Mouse (Mus musculus) forebrain, embryonic 13.5 days (tissue): ENCODE results near the gene Mta2. TPM values are rescaled to one million over a fixed set of nuclear protein-coding genes. Genes with fewer than 3 reads are reported as not detected.

ENCODE experiments used
- ATAC-seq: fragments of 200-750 bp; cut with Nextera tagmentation; 2 replicates; pipeline ENCODE4 v1.8.0; 2017
- H3K27ac ChIP-seq: fragments of 300-500 bp; sonication (generic); 2 replicates; pipeline ENCODE4 v1.5.1; 2015; ENCODE audit warnings: inconsistent platforms, mild to moderate bottlenecking, moderate library complexity
- H3K27me3 ChIP-seq: fragments of 300-500 bp; sonication (generic); 2 replicates; pipeline ENCODE4 v1.6.1; 2015; ENCODE audit warnings: mild to moderate bottlenecking, inconsistent platforms
- H3K36me3 ChIP-seq: fragments of 300-500 bp; sonication (generic); 2 replicates; pipeline ENCODE4 v1.6.1; 2015; ENCODE audit warnings: mild to moderate bottlenecking, inconsistent platforms; ENCODE audit not compliant: poor library complexity, severe bottlenecking
- H3K4me1 ChIP-seq: fragments of 300-500 bp; sonication (generic); 2 replicates; pipeline ENCODE4 v1.6.1; 2015; ENCODE audit warnings: inconsistent platforms
- H3K4me2 ChIP-seq: fragments of 300-500 bp; sonication (generic); 2 replicates; pipeline ENCODE4 v1.6.1; 2015; ENCODE audit warnings: inconsistent platforms, mild to moderate bottlenecking, moderate library complexity
- H3K4me3 ChIP-seq: fragments of 300-500 bp; sonication (generic); 2 replicates; pipeline ENCODE4 v1.5.1; 2015; ENCODE audit warnings: mild to moderate bottlenecking, inconsistent platforms
- H3K9ac ChIP-seq: fragments of 300-500 bp; sonication (generic); 2 replicates; pipeline ENCODE4 v1.6.1; 2015; ENCODE audit warnings: mild to moderate bottlenecking, inconsistent platforms
- H3K9me3 ChIP-seq: fragments of 300-500 bp; sonication (generic); replicated peaks from 2 replicates; pipeline ENCODE4 v1.6.1; 2016; ENCODE audit warnings: inconsistent platforms
- WGBS: fragments of 180-500 bp; shearing (Covaris S2); methylation state at CpG from one replicate; pipeline ENCODE4 v1.1.7; 2015; 5-methylcytosine and 5-hydroxymethylcytosine counted together
- polyA plus RNA-seq: library from polyadenylated mRNA; unstranded; fragments of >200 nt; fragmentation: Nextera tagmentation; extraction: Ambion mirVana; gene quantifications from 2 replicates; pipeline ENCODE4 v1.2.1, GENCODE M21; 2015

The Mta2 gene
- polyA plus RNA-seq, 1 experiment from 2014 or later: 178 TPM

GRCm38 (mm10) chr19:8976535-8976934 is 34.9 kb downstream of the Mta2 start:
- H3K4me2 ChIP-seq: no peak overlapping the region
- no peaks in the 10 kb centered on the region for H3K9me3 ChIP-seq
- H3K36me3 ChIP-seq: peaks cover 93% of the 10 kb centered on the region
- H3K4me1 ChIP-seq: peaks cover 11% of the 10 kb centered on the region
- H3K9ac ChIP-seq: no peak overlapping the region
- no peaks in the 10 kb centered on the region for H3K27me3 ChIP-seq
- peak; percentile 66; the same call in 1 of the 2 replicates for ATAC-seq
- H3K4me3 ChIP-seq: no peak overlapping the region
- no peak overlapping the region for H3K27ac ChIP-seq
- 39% methylated on average over 3 of the region's 3 CpGs for WGBS

GRCm38 (mm10) chr19:8980771-8981170 is 39.1 kb downstream of the Mta2 start:
- Histone ChIP-seq H3K36me3 (peaks cover 56% of the 10 kb centered on the region), H3K4me3 (no peak overlapping the region)

GRCm38 (mm10) chr19:8981450-8982168 is 39.9 kb downstream of the Mta2 start:
- no peak overlapping the region for H3K4me3 ChIP-seq
- ATAC-seq: peak; percentile 22
- H3K27ac ChIP-seq: peak overlapping the region; percentile 57
- H3K9me3 ChIP-seq: no peaks in the 10 kb centered on the region
- WGBS: 71% methylated on average over 2 of the region's 2 CpGs
- peaks cover 58% of the 10 kb centered on the region for H3K4me1 ChIP-seq
- no peaks in the 10 kb centered on the region for H3K27me3 ChIP-seq
- peaks cover 48% of the 10 kb centered on the region for H3K36me3 ChIP-seq
- H3K4me2 ChIP-seq: no peak overlapping the region
- H3K9ac ChIP-seq: no peak overlapping the region

More at GRCm38 (mm10) chr19:8980771-8981170, 39.1 kb downstream of the Mta2 start:
- Histone ChIP-seq H3K9me3 (no peaks in the 10 kb centered on the region), H3K9ac (no peak overlapping the region), H3K4me1 (peaks cover 53% of the 10 kb centered on the region), H3K27ac (no peak overlapping the region; the same call in 1 of the 2 replicates), H3K4me2 (no peak overlapping the region), H3K27me3 (no peaks in the 10 kb centered on the region)
- WGBS: 47% methylated on average over 5 of the region's 5 CpGs
- no peak for ATAC-seq

GRCm38 (mm10) chr19:8982303-8983149 is 40.9 kb downstream of the Mta2 start:
- no peak overlapping the region for H3K27ac ChIP-seq
- ATAC-seq: no peak
- no peak overlapping the region for H3K4me2 ChIP-seq
- no peak overlapping the region for H3K9ac ChIP-seq
- peaks cover 58% of the 10 kb centered on the region for H3K4me1 ChIP-seq
- WGBS: 61% methylated on average over 5 of the region's 5 CpGs
- no peaks in the 10 kb centered on the region for H3K9me3 ChIP-seq
- H3K36me3 ChIP-seq: peaks cover 39% of the 10 kb centered on the region
- no peak overlapping the region for H3K4me3 ChIP-seq
- H3K27me3 ChIP-seq: 0 out of 2 replicates have a peak, but pooled peaks cover 3% of the 10 kb centered on the region

- H3K4me3 ChIP-seq: no peak overlapping the region
- no peaks in the 10 kb centered on the region for H3K9me3 ChIP-seq
- H3K36me3 ChIP-seq: peaks cover 32% of the 10 kb centered on the region
- H3K27me3 ChIP-seq: peaks cover 9% of the 10 kb centered on the region
- H3K9ac ChIP-seq: peak overlapping the region; percentile 34
- peak overlapping the region; percentile 64 for H3K27ac ChIP-seq
- peaks cover 63% of the 10 kb centered on the region for H3K4me1 ChIP-seq
- no peak for ATAC-seq
- no peak overlapping the region for H3K4me2 ChIP-seq
- WGBS: 62% methylated on average over 4 of the region's 4 CpGs
Observed at GRCm38 (mm10) chr19:8983150-8983650, 41.5 kb downstream of the Mta2 start.

GRCm38 (mm10) chr19:8984255-8984868 is 42.7 kb downstream of the Mta2 start:
- Histone ChIP-seq H3K9ac (peak overlapping the region; percentile 34), H3K27ac (peak overlapping the region; percentile 64), H3K27me3 (peaks cover 20% of the 10 kb centered on the region), H3K4me1 (peaks cover 75% of the 10 kb centered on the region), H3K9me3 (no peaks in the 10 kb centered on the region), H3K4me3 (peak overlapping the region; percentile 6; the same call in 1 of the 2 replicates), H3K36me3 (peaks cover 21% of the 10 kb centered on the region), H3K4me2 (peak overlapping the region; percentile 51)
- ATAC-seq: peak; percentile 76
- 7% methylated on average over 7 of the region's 7 CpGs for WGBS

GRCm38 (mm10) chr19:8985891-8986290 is 44.2 kb downstream of the Mta2 start:
- H3K4me2 ChIP-seq: no peak overlapping the region
- WGBS: 71% methylated on average over 5 of the region's 5 CpGs
- H3K9ac ChIP-seq: no peak overlapping the region
- peaks cover 85% of the 10 kb centered on the region for H3K4me1 ChIP-seq
- no peak for ATAC-seq
- peaks cover 5% of the 10 kb centered on the region; the same call in 1 of the 2 replicates for H3K36me3 ChIP-seq
- no peaks in the 10 kb centered on the region for H3K9me3 ChIP-seq
- no peak overlapping the region for H3K27ac ChIP-seq
- no peak overlapping the region for H3K4me3 ChIP-seq
- peaks cover 35% of the 10 kb centered on the region for H3K27me3 ChIP-seq

- Histone ChIP-seq H3K4me3 (no peak overlapping the region), H3K9ac (no peak overlapping the region), H3K27me3 (peaks cover 42% of the 10 kb centered on the region), H3K9me3 (no peaks in the 10 kb centered on the region), H3K4me1 (peaks cover 72% of the 10 kb centered on the region), H3K36me3 (no peaks in the 10 kb centered on the region), H3K27ac (no peak overlapping the region), H3K4me2 (no peak overlapping the region)
- 57% methylated on average over 2 of the region's 2 CpGs for WGBS
- no peak for ATAC-seq
Observed at GRCm38 (mm10) chr19:8987816-8988215, 46.1 kb downstream of the Mta2 start.

- no peak for ATAC-seq
- peaks cover 66% of the 10 kb centered on the region for H3K4me1 ChIP-seq
- H3K27me3 ChIP-seq: peaks cover 42% of the 10 kb centered on the region
- H3K9me3 ChIP-seq: no peaks in the 10 kb centered on the region
- H3K9ac ChIP-seq: peak overlapping the region; percentile 64; the same call in 1 of the 2 replicates
- WGBS: 20% methylated on average over 15 of the region's 15 CpGs
- H3K4me2 ChIP-seq: peak overlapping the region; percentile 95
- no peaks in the 10 kb centered on the region for H3K36me3 ChIP-seq
- peak overlapping the region; percentile 51 for H3K4me3 ChIP-seq
- H3K27ac ChIP-seq: no peak overlapping the region
Observed at GRCm38 (mm10) chr19:8988346-8989065, 46.8 kb downstream of the Mta2 start.

GRCm38 (mm10) chr19:8989066-8989566 is 47.4 kb downstream of the Mta2 start, which contains the start of gene Ahnak:
TSS of gene Ahnak (plus strand) at chr19:8989284.
- H3K27ac ChIP-seq: no peak within 1 kb of the TSS
- peak within 1 kb of the TSS; percentile 95 for H3K4me2 ChIP-seq
- H3K9me3 ChIP-seq: no peaks in the 10 kb centered on the region
- H3K27me3 ChIP-seq: peaks cover 42% of the 10 kb centered on the region
- ATAC-seq: peak; percentile 19
- peaks cover 59% of the 10 kb centered on the region for H3K4me1 ChIP-seq
- H3K9ac ChIP-seq: peak within 1 kb of the TSS; percentile 64
- 1% methylated on average over 41 of the region's 42 CpGs for WGBS
- H3K36me3 ChIP-seq: no peaks in the 10 kb centered on the region
- peak within 1 kb of the TSS; percentile 51 for H3K4me3 ChIP-seq
